Mouse (Mus musculus) lung, postnatal 36 days (tissue): Measurements from ENCODE around the gene Sipa1l2.
"Not testable (repeated sequence)": the region's sequence is repeated elsewhere in the genome, so short reads cannot be mapped to it uniquely, and the experiment has no call there.

Source experiments
- DNase-seq: peaks from one replicate; pipeline ENCODE4 v3.0.0; 2022; ENCODE audit warnings: mixed read lengths

Gene Sipa1l2

DNA sequence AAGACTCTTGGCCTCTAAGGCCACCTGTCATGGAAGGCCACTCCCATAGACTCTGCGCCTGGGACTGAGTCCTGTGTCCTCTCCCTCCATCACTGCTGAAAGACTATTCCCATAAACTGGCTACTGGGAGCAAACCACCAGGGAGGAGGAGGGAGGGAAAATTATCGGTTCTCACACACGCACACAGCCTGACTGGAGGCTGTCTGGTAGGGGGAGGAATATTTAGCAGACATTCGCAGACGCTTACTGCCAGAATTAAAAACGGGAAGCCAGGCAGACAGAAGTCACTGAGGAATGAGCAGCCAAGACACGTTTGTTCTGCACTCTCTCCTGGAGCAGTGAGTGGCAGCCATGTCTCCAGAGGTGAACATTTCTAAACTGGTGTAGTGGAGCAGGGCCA, 35.9 kb downstream of the Sipa1l2 start:
- DNase-seq = no peak

DNA sequence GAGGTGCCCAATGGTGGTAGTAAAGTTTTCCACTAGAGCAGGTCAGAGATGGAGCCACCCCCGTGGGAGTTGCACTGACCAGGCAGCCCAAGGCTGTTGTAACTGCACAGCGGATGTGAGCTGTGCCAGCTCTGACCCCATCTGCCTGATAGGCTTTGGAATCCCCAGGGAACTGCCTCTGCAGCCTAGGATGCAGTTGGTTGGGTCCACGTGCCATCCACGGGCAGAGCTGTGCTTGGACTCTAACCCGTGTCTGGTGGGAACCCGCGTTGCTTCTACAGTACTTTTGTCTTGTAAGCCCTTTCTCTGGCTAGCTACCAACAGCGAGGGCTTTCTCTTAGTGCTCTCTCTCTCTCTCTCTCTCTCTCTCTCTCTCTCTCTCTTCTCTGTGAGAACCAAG, 36.7 kb downstream of the Sipa1l2 start:
- DNase-seq = no peak

DNA sequence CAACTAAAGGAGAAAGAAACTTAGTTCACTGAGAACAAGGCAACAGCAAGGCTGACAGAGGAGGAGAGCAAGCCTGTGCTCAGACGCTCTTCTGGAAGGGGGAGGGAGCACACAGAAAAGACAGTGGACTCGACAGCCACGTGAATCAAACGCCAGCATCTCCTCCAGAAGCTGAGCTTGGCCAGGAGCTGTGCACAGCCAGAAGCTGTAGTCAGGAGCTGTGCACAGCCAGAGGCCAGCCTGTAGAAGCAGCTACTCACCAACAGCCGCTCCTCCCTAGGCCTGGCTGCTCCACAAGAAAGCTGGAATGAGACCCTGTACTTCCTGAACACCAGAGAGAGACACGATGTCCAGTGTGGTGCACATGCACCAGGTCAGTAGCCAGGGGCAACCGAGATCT, 37.4 kb downstream of the Sipa1l2 start:
- DNase-seq = no peak

DNA sequence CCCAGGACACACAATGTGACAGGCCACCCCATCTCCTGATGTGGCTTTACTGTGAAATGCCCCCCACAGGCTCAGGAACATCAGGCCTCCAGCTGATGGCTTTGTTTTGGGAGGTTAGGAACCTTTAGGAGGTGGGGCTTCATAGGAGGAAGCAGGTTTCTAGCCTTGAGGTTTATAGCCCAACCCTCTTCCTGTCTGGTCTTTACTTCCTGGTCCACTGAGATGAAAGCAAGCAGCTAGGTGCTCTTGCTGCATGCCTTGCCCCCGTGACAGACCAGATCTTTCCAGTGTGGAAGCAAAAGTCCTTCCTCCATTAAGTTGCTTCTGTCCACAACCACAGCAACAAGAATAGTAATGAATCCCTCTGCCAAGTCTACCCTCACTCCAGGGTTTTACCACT, 38.0 kb downstream of the Sipa1l2 start:
- no peak for DNase-seq

DNA sequence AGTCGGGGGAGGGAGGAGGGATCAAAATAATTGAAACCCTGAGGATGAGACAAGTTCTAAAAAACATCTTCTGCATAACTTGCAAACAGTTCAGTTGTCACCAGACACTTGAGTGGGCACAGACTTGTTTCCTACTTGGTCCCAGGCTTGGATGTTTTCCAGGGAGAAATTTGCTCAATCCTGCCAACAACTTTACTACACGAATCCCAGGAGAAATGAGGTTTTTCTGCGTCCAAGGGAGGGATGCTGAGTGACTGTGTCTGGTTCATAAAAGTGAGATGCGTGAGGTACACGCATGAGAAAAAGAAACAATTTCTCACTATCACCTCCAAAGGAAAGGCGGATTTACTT, 38.5 kb downstream of the Sipa1l2 start:
- no peak for DNase-seq

DNA sequence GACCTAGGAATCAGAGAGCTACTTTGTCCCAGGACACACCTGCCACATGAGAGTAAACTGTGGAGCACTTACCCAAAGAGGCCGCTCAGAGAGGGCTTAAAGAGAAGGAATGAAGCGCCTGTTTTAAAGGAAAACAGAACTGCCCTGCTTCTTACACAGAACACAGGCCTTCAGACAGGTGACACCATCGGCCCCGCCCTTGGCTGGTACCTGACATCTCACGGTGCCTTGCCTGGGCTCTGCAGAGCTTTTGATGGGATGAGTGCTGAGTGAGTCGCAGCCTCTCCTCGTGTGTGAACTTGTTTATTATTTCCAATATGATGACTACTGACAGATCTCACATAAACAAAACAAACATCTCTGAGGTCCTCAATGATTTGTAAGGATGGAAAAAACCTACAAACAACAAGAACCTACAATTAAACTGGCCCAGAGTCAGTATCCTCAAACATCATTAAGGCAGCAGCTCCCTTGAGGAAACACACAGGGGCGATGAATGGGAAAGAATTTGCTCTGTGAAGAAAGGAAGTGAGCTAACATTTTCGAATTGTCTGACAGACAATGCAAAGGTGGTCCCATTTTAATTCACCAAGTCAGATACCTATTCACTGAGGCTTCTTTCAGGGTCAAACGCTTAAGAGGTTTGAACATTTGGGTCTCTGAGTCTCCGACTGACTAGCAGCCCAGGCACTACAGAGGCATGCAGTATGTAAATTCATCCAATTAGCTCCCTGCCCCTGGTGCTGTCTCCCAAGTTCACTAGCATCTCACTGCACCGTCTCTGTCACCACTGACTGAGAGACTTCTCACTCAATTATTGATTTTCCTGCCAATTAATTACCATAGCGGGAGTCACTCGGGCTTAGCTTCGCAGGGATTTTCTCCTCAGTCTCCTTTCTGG, 39.2 kb downstream of the Sipa1l2 start:
- DNase-seq = no peak

DNA sequence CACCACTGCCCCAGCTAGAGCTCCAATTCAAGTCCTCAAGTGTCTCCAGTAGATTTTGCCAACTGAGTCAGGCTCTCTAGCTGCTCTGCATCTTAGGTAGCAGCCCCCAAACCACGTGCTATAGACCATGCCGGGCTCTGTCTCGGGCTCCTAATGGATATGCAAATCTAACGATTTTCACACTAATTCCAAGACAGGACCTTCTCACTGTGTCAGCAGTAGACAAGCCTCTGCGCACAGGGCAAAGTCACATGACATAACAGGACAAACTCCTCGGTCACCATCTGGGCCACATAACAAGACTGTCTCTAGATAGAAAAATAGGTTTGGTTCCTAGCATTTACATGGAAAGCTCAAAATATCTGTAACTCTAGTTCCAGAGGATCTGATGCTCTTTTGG, 40.6 kb downstream of the Sipa1l2 start:
- no peak for DNase-seq

DNA sequence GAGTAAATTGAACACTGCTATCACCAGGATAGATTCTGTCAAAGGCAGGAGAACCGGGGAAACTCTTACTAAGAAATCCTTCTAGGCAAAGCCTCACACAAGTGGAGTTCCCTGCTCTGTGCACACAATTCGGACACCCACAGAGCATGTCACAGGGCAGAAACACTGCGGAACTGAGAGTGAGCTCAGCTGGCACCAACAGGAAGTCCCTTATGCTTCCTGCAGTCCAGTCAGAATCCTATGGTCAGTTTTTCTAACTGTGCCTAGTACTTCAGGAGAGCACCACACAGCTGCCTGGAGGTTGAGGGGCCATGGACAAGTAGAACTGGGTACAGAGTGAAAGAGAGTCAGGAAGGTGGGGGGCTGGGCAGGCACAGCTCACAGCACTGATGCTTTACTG, 41.7 kb downstream of the Sipa1l2 start:
- no peak for DNase-seq

DNA sequence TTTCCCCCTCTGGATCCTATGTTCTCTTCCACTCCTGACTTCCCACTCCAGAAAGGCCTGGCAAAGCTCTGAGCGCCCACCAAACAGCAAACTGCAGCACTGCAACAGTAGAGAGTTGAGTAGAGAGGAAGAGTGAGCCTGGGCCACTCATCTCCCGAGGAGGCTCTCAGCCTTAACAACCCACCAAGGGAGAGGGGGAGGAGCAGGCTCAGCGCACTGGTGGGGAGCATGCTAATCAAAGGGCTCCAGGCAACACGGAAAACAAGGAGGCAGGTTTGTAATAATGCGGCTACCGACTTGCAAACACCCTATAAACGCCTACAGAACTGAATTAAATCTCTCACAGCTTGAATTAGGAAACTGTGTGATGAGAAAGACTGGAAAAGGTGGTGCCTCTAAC, 42.6 kb downstream of the Sipa1l2 start:
- no peak for DNase-seq

DNA sequence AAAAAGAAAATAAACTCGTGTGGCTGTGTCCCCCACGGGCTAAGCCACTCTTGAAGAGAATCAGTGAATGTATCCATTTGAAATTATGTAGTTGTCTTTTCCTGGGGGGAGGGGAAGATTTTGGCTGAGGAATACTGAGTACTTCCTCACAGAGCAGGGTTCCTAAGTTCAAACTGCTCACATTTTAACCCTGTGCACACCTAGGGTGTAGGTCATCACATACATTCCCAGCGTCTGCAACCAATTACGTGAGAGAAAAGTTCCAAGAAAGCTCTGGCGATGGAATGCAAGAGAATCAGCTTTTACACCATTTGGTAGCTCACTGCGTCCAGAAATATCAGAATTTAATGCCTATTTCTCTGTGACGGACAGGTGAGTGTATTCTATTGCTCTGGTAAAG, 43.0 kb downstream of the Sipa1l2 start:
- DNase-seq = no peak

DNA sequence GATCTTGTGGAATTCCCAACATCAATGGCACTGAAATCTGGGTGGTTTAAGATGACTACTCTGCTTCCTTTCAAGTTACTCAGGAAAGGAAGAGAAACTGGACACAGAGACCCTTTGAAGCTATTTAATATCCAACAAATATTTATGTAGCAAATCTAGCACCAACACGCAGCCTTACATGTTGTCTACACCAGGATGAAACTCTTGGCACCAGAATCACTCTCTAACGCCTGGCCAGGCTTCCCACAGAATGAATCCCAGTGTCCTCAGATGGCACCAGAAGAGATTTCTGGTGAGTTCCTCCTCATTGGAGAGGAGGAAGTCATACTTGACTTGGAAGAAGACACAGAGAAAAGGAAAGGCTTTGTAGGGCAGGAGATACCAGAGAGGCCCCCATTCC, 45.1 kb downstream of the Sipa1l2 start:
- no peak for DNase-seq

DNA sequence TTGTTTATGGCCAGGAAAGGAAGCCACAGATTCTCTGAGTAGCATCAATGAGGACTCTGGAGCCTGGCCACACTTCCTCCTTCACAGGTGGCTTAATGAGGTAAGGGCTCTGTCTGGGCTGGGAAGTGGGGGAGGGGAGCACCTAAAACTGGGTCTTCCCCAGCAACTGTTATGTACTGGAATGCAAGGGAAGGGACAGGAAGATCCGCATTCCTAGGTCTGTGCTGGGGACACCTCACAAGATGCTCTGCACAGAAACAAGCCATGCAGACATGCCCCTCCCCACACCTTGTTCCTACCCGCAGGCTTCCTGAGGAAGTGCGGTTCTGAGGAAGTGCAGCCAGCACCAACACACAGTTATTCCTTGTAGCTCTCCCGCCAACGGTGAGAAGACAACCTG, 46.4 kb downstream of the Sipa1l2 start:
- no peak for DNase-seq

DNA sequence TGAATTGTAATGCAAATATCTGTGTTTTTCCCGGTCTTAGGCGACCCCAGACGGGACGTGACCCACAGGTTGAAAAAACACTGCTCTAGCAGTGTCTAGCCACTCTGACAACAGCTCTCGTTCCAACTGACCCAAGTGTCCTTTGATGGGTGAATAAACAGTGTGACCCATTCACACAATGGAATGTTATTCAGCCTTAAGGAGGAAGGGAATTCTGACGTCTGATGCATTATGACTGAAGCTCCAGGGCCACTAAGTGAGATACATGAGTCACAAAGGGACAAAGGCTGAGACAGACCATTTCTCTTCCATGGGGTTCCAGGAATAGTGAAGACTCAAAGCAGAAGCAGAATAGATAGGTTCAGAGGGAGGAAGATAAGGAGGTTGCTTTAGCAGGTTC, 47.5 kb downstream of the Sipa1l2 start:
- no peak for DNase-seq

DNA sequence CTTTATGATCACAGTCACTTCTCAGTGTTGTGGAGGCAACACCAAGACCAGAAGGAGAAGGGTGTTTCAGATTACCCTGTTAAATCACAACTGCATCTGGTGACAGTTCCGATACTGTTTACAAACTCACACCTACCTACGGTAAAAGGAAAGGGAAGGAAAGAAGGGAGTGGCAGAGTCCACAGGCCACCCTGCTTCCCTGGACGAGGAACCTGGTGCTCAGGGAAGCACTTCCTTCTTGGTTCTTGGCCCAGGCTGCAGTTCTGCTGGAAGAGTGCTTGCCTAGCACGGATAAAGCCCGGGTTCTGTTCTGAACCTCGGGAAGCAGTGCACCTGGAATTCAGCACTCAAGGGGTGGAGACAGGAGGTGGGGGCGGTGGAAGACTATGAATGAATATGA, 48.5 kb downstream of the Sipa1l2 start:
- no peak for DNase-seq

DNA sequence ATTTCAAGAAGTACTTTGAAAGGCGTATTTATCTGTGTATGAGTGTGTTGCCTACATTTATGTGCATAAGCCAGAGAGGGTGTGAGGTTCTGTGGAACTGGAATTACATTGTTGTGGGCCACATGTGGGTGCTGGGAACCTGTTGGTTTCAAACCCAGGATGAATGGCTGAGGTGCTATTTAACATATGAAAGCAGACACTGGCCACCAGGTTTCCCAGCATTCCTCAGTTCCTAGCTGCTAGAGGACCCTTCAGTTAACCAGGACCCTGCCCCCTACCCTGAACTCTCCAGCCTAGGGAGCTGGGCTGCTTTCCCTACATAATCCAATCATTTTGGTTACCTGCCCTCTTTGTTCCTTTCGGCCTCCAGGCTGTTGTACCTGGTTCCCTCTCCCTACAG, 49.3 kb downstream of the Sipa1l2 start:
- not testable (repeated sequence) for DNase-seq

DNA sequence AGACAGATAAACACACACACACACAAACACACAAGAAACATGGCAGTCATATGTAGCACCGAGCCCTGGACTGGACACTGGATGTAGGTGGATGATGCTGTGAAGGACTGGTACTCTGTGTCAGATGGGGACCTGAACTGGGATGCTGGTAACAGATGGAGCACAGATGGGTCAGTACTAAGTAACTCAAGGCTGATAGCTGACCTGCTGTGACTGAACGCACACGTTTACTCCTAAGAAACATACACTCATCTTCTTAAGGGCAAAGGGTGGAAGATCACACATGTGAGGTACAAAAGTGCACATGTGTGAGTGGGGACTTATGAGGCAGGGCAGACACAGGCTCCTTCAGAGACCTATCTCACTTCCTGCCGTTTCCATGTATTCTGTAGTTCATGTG, 50.7 kb downstream of the Sipa1l2 start:
- DNase-seq = no peak

DNA sequence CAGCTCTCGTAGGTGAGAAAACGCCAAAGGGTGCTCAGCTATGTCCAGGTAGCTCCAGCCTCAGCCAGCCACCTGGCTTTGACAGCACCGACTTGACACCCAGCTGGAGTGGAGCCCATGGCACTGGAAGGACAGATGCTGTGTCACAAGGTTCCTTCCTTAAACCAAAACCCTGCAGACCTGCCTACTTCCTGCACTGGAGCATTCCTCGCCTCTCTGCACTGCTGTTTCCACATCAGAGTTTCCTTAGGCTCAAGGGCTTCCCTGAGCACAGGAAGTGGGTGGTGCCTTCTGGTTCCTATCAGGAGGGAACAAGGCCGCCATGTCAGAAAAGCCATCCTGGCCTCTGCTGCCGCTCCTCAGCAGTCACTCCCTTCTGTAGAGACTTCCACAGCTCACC, 51.3 kb downstream of the Sipa1l2 start:
- peak; percentile 83 for DNase-seq

DNA sequence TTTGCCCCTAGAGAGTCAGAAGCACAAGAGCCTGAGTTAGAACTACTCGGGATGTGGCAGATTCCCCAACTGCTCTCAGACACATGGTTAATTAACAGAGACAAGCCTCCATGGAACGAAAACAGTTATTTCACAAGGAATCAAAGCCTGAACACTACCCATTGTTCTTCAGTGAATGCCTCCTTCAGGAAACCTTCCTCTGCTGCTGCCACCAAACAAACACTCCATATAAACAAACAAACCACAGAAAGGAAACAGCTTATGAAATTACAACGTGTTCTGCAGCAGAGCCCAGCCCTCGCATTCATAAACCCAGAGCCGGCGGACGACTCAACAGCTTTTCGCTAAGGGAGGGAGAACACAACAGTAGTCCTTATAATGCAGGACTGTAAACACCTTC, 52.2 kb downstream of the Sipa1l2 start:
- peak; percentile 71 for DNase-seq

DNA sequence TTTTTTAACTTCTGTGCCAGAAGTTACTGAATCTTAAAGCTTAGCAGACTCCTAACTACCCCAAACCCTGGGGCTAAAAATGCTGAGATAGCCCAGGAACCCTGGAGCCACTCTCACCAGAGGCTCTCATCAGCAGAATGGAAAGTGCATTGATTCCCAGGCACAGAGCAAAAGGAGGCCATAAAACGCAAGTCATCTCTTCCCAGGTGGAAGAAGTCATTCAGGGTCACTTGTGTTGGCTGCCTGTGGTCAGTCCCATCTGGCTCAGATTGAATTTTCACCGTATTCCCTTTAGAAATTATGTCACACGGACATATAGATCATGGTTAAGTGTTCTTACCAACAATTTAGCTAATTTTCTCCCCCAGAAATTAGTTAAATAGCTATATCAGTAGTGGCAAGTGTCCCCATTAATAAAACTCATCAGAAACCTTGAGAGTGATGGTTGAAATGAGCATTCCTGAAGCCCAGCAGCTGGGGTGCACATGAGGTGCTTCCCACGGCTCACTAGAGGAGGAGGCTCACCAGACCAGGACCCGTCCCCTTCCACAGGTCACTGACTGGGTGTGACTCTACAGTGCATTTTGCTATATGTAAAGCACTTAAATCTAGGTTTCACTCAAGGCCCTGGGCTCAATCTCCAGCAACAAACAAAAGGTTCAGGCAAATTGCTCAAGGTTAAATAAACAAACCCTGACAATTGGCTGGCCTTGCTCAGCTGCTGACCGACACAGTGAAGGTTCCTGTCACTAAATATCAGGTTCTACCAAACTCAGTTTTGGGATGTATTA, 53.3 kb downstream of the Sipa1l2 start:
- DNase-seq = peak; percentile 14

DNA sequence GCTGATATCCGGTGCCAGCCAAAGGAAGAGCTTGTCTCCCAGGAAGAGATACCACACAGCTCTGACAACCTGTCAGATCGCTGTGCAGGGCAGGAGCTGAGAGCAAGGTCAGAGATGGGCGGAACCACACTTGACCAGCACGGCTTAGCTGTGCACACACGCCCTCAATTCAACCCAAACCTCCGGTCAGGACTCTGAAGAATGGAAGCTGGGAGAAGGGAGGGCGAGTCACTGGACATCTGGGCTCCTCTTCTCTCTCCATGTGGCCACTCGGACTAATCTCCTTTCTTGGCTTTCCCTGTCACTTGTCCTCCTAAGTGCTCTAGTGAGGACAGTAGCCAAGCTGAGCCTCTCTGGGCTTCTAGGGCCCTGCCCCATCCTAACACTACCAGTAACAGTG, 53.9 kb downstream of the Sipa1l2 start:
- DNase-seq = peak; percentile 24

DNA sequence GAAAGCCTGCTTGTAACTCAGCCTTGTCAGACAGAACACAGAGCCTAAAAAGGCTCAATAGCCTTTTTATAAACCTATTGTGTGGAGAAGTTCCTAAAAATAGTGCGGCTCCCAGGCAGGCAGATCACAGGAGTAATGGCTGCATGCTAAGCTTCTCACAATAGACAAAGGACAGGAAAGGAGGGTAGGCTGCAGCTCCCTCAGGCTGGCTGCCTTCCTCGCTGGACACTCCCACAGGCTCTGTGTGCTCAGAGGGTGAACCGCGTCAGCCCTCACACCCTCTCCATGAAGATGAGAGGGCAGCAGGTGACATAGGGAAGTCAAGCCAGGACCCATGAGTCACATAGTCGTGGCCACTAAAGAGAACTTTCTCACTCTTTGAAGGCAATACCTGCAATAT, 55.7 kb downstream of the Sipa1l2 start:
- DNase-seq = peak; percentile 66

DNA sequence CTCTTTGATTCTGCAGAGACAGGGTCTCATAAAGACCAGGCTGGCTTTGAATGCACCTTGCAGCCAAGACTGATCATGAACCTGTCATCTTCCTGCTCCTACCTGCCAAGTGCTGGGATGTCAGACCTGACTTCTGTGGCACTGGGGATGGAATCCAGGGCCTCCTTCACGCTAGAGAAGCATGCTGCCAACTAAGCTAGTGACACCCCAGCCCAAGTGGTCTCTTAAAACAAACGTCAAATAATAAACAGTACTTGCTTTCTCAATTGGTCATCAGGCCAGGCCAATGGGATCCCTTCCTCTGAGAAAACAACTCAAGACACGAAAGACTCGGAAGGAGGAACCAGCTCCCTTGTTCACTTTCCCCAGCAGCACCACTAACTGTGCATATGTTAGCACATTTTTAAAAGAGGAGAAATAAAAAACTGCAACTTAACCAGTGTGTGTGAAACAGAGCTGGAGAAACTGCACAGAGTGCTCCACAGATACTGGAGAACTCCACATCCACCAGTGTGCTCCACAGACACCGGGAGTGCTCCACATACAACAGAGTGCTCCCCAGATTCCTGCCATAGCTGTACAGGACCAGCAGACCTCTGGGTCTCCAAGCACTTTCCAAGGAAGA, 56.3 kb downstream of the Sipa1l2 start:
- DNase-seq = no peak

DNA sequence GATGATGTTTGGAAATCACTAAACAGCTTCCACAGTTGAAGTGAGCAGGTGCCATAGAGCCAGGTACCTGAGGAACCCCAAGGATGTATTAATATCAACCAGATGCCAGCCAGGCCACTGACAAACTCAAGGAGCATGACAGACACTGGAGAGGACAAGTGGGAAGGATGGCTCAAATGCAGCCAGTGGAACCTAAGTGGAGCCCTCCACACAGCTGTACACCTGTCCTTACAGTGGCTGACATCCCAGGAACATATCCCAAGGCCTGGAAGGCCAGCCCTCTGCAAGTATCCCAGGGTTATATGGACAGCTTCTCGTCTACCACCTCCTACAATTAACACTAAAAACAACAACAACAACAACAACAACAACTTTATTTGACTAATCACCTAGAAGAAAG, 57.0 kb downstream of the Sipa1l2 start:
- DNase-seq = no peak
